Mouse (Mus musculus): ENCODE measurements around the gene Tmpo. TPM values are rescaled to one million over a fixed set of nuclear protein-coding genes. Genes with fewer than 3 reads are reported as not detected.

Gene Tmpo
- polyA plus RNA-seq, 1 experiment from 2014 or later: 191 TPM

GRCm38 (mm10) chr10:91141564-91141963 is 39.6 kb downstream of the Tmpo start:
- Histone ChIP-seq H3K4me1 (ENCODE audit: insufficient read depth, low read length) (no peaks in the 10 kb centered on the region), H3K9me3 (ENCODE audit: low read length) (no peaks in the 10 kb centered on the region), H3K9ac (replicated peaks; ENCODE audit: low read length) (no peak overlapping the region), H3K27me3 (ENCODE audit: insufficient read depth, low read length) (no peaks in the 10 kb centered on the region), H3K36me3 (ENCODE audit: insufficient read depth, low read length) (peaks cover 14% of the 10 kb centered on the region), H3K4me2 (replicated peaks; ENCODE audit: low read depth, low read length) (no peak overlapping the region), H3K27ac (ENCODE audit: low read length) (no peak overlapping the region), H3K4me3 (ENCODE audit: low read length) (no peak overlapping the region)
- no peak for ATAC-seq (ENCODE audit: low FRiP score, low TSS enrichment)
- 41% methylated on average over 2 of the region's 2 CpGs for WGBS

- Histone ChIP-seq H3K36me3 (ENCODE audit: insufficient read depth, low read length) (no peaks in the 10 kb centered on the region), H3K27ac (ENCODE audit: low read length) (no peak overlapping the region), H3K27me3 (ENCODE audit: insufficient read depth, low read length) (no peaks in the 10 kb centered on the region), H3K4me3 (ENCODE audit: low read length) (no peak overlapping the region), H3K4me2 (replicated peaks; ENCODE audit: low read depth, low read length) (no peak overlapping the region), H3K9ac (replicated peaks; ENCODE audit: low read length) (no peak overlapping the region), H3K9me3 (ENCODE audit: low read length) (no peaks in the 10 kb centered on the region), H3K4me1 (ENCODE audit: insufficient read depth, low read length) (no peaks in the 10 kb centered on the region)
- no peak for ATAC-seq (ENCODE audit: low FRiP score, low TSS enrichment)
- 87% methylated on average over 14 of the region's 14 CpGs for WGBS
Measured at GRCm38 (mm10) chr10:91139148-91139766, 41.9 kb downstream of the Tmpo start.

- Histone ChIP-seq H3K9ac (replicated peaks; ENCODE audit: low read length) (no peak overlapping the region), H3K27ac (ENCODE audit: low read length) (no peak overlapping the region), H3K27me3 (ENCODE audit: insufficient read depth, low read length) (no peaks in the 10 kb centered on the region), H3K4me2 (replicated peaks; ENCODE audit: low read depth, low read length) (no peak overlapping the region), H3K36me3 (ENCODE audit: insufficient read depth, low read length) (no peaks in the 10 kb centered on the region), H3K4me3 (ENCODE audit: low read length) (no peak overlapping the region), H3K9me3 (ENCODE audit: low read length) (no peaks in the 10 kb centered on the region), H3K4me1 (ENCODE audit: insufficient read depth, low read length) (no peaks in the 10 kb centered on the region)
- no peak for ATAC-seq (ENCODE audit: low FRiP score, low TSS enrichment)
- WGBS: 75% methylated on average over 3 of the region's 3 CpGs
Measured at GRCm38 (mm10) chr10:91138317-91138716, 42.8 kb downstream of the Tmpo start.

GRCm38 (mm10) chr10:91137400-91137799 is 43.7 kb downstream of the Tmpo start:
- no peak for ATAC-seq (ENCODE audit: low FRiP score, low TSS enrichment)

GRCm38 (mm10) chr10:91135302-91135972 is 45.7 kb downstream of the Tmpo start:
- H3K4me2 ChIP-seq (replicated peaks; ENCODE audit: low read depth, low read length): no peak overlapping the region
- 83% methylated on average over 7 of the region's 7 CpGs for WGBS
- no peak for ATAC-seq (ENCODE audit: low FRiP score, low TSS enrichment)
- no peaks in the 10 kb centered on the region for H3K36me3 ChIP-seq (ENCODE audit: insufficient read depth, low read length)
- no peaks in the 10 kb centered on the region for H3K9me3 ChIP-seq (ENCODE audit: low read length)
- H3K4me1 ChIP-seq (ENCODE audit: insufficient read depth, low read length): no peaks in the 10 kb centered on the region
- no peak overlapping the region for H3K27ac ChIP-seq (ENCODE audit: low read length)
- H3K4me3 ChIP-seq (ENCODE audit: low read length): no peak overlapping the region
- no peak overlapping the region for H3K9ac ChIP-seq (replicated peaks; ENCODE audit: low read length)
- H3K27me3 ChIP-seq (ENCODE audit: insufficient read depth, low read length): no peaks in the 10 kb centered on the region

More at GRCm38 (mm10) chr10:91137400-91137799, 43.7 kb downstream of the Tmpo start:
- no peak overlapping the region for H3K27ac ChIP-seq (ENCODE audit: low read length)
- H3K9me3 ChIP-seq (ENCODE audit: low read length): no peaks in the 10 kb centered on the region
- H3K4me2 ChIP-seq (replicated peaks; ENCODE audit: low read depth, low read length): no peak overlapping the region
- no peak overlapping the region for H3K9ac ChIP-seq (replicated peaks; ENCODE audit: low read length)
- H3K4me1 ChIP-seq (ENCODE audit: insufficient read depth, low read length): no peaks in the 10 kb centered on the region
- no peak overlapping the region for H3K4me3 ChIP-seq (ENCODE audit: low read length)
- H3K27me3 ChIP-seq (ENCODE audit: insufficient read depth, low read length): no peaks in the 10 kb centered on the region
- no peaks in the 10 kb centered on the region for H3K36me3 ChIP-seq (ENCODE audit: insufficient read depth, low read length)
- 79% methylated on average over 9 of the region's 9 CpGs for WGBS

GRCm38 (mm10) chr10:91131565-91131964 is 49.5 kb downstream of the Tmpo start:
- ATAC-seq (ENCODE audit: low FRiP score, low TSS enrichment): no peak

GRCm38 (mm10) chr10:91130792-91131191 is 50.3 kb downstream of the Tmpo start:
- H3K27ac ChIP-seq (ENCODE audit: low read length): no peak overlapping the region
- WGBS: 86% methylated on average over 3 of the region's 3 CpGs
- H3K4me3 ChIP-seq (ENCODE audit: low read length): no peak overlapping the region
- ATAC-seq (ENCODE audit: low FRiP score, low TSS enrichment): no peak
- H3K36me3 ChIP-seq (ENCODE audit: insufficient read depth, low read length): no peaks in the 10 kb centered on the region
- H3K9ac ChIP-seq (replicated peaks; ENCODE audit: low read length): no peak overlapping the region
- H3K27me3 ChIP-seq (ENCODE audit: insufficient read depth, low read length): no peaks in the 10 kb centered on the region
- no peak overlapping the region for H3K4me2 ChIP-seq (replicated peaks; ENCODE audit: low read depth, low read length)
- H3K9me3 ChIP-seq (ENCODE audit: low read length): no peaks in the 10 kb centered on the region
- H3K4me1 ChIP-seq (ENCODE audit: insufficient read depth, low read length): peaks cover 3% of the 10 kb centered on the region; the same call in 1 of the 2 replicates

More at GRCm38 (mm10) chr10:91131565-91131964, 49.5 kb downstream of the Tmpo start:
- Histone ChIP-seq H3K27me3 (ENCODE audit: insufficient read depth, low read length) (no peaks in the 10 kb centered on the region), H3K9me3 (ENCODE audit: low read length) (no peaks in the 10 kb centered on the region), H3K36me3 (ENCODE audit: insufficient read depth, low read length) (no peaks in the 10 kb centered on the region), H3K4me3 (ENCODE audit: low read length) (no peak overlapping the region), H3K4me1 (ENCODE audit: insufficient read depth, low read length) (peaks cover 2% of the 10 kb centered on the region; the same call in 1 of the 2 replicates), H3K9ac (replicated peaks; ENCODE audit: low read length) (no peak overlapping the region), H3K27ac (ENCODE audit: low read length) (no peak overlapping the region), H3K4me2 (replicated peaks; ENCODE audit: low read depth, low read length) (no peak overlapping the region)
- WGBS: 85% methylated on average over 1 of the region's 1 CpGs

- no peaks in the 10 kb centered on the region for H3K27me3 ChIP-seq (ENCODE audit: insufficient read depth, low read length)
- H3K4me1 ChIP-seq (ENCODE audit: insufficient read depth, low read length): peaks cover 9% of the 10 kb centered on the region
- H3K4me3 ChIP-seq (ENCODE audit: low read length): no peak overlapping the region
- ATAC-seq (ENCODE audit: low FRiP score, low TSS enrichment): no peak
- 32% methylated on average over 1 of the region's 1 CpGs for WGBS
- no peak overlapping the region for H3K9ac ChIP-seq (replicated peaks; ENCODE audit: low read length)
- H3K4me2 ChIP-seq (replicated peaks; ENCODE audit: low read depth, low read length): no peak overlapping the region
- H3K27ac ChIP-seq (ENCODE audit: low read length): no peak overlapping the region
- H3K36me3 ChIP-seq (ENCODE audit: insufficient read depth, low read length): no peaks in the 10 kb centered on the region
- H3K9me3 ChIP-seq (ENCODE audit: low read length): no peaks in the 10 kb centered on the region
Measured at GRCm38 (mm10) chr10:91128551-91129160, 52.5 kb downstream of the Tmpo start.

GRCm38 (mm10) chr10:91127395-91127794 is 53.7 kb downstream of the Tmpo start:
- Histone ChIP-seq H3K4me1 (ENCODE audit: insufficient read depth, low read length) (peaks cover 12% of the 10 kb centered on the region), H3K9ac (replicated peaks; ENCODE audit: low read length) (no peak overlapping the region), H3K4me3 (ENCODE audit: low read length) (no peak overlapping the region), H3K27me3 (ENCODE audit: insufficient read depth, low read length) (no peaks in the 10 kb centered on the region), H3K36me3 (ENCODE audit: insufficient read depth, low read length) (no peaks in the 10 kb centered on the region), H3K27ac (ENCODE audit: low read length) (no peak overlapping the region), H3K4me2 (replicated peaks; ENCODE audit: low read depth, low read length) (no peak overlapping the region), H3K9me3 (ENCODE audit: low read length) (no peaks in the 10 kb centered on the region)
- no peak for ATAC-seq (ENCODE audit: low FRiP score, low TSS enrichment)
- 58% methylated on average over 2 of the region's 2 CpGs for WGBS

Measured in kidney, embryonic 16.5 days (tissue).